1 mouse cellular context compared by ENCODE assay signal in genomic region chr9:107630576-107630975, GRCm38 (mm10).
TF ChIP-seq lines count a peak whose summit lies in the region.

No protein-coding gene starts in this region.

TF ChIP-seq in ES-E14, 5 proteins besides CTCF, POLR2A, EP300 and RAD21 (continued from another document):
- TF ChIP-seq ZC3H11A (IDR thresholded peaks at IDR 0.05; ENCODE audit: borderline replicate concordance, low read depth, low read length), result no peak
